Mouse (Mus musculus) limb, embryonic 15.5 days (tissue): ENCODE measurements around the gene Wfdc3. TPM values are rescaled to one million over a fixed set of nuclear protein-coding genes. Genes with fewer than 3 reads are reported as not detected.
A peak's percentile ranks its signal among the peaks of the same experiment; 100 is the strongest.

Experiments used
- ATAC-seq: fragments of 200-750 bp; cut with Nextera tagmentation; 2 replicates; pipeline ENCODE4 v1.8.0; 2017; ENCODE audit warnings: low read depth, moderate TSS enrichment; ENCODE audit not compliant: insufficient number of reproducible peaks, low FRiP score, low TSS enrichment
- H3K27ac ChIP-seq: fragments of 300-500 bp; sonication (generic); 2 replicates; pipeline ENCODE4 v1.5.1; 2015; ENCODE audit warnings: moderate library complexity, mild to moderate bottlenecking, inconsistent platforms
- H3K27me3 ChIP-seq: fragments of 300-500 bp; sonication (generic); 2 replicates; pipeline ENCODE4 v1.6.1; 2015; ENCODE audit warnings: inconsistent platforms
- H3K36me3 ChIP-seq: fragments of 300-500 bp; sonication (generic); 2 replicates; pipeline ENCODE4 v1.6.1; 2015; ENCODE audit warnings: inconsistent platforms
- H3K4me1 ChIP-seq: fragments of 300-500 bp; sonication (generic); 2 replicates; pipeline ENCODE4 v1.6.1; 2015; ENCODE audit warnings: inconsistent platforms
- H3K4me2 ChIP-seq: fragments of 300-500 bp; sonication (generic); 2 replicates; pipeline ENCODE4 v1.6.1; 2015; ENCODE audit warnings: mild to moderate bottlenecking, inconsistent platforms
- H3K4me3 ChIP-seq: fragments of 300-500 bp; sonication (generic); 2 replicates; pipeline ENCODE4 v1.5.1; 2015; ENCODE audit warnings: mild to moderate bottlenecking, inconsistent platforms
- H3K9ac ChIP-seq: fragments of 300-500 bp; sonication (generic); 2 replicates; pipeline ENCODE4 v1.6.1; 2015; ENCODE audit warnings: inconsistent platforms
- H3K9me3 ChIP-seq: fragments of 300-500 bp; sonication (generic); 2 replicates; pipeline ENCODE4 v1.6.1; 2016; ENCODE audit warnings: inconsistent platforms
- WGBS: fragments of 180-500 bp; shearing (Covaris S2); methylation state at CpG from one replicate; pipeline ENCODE4 v1.1.7; 2015; 5-methylcytosine and 5-hydroxymethylcytosine counted together
- polyA plus RNA-seq: library from polyadenylated mRNA; unstranded; fragments of >200 nt; fragmentation: Nextera tagmentation; extraction: Ambion mirVana; gene quantifications from 2 replicates; pipeline ENCODE4 v1.2.1, GENCODE M21; 2015

Wfdc3 gene
- polyA plus RNA-seq, 1 experiment from 2014 or later: 0.50 TPM

DNA sequence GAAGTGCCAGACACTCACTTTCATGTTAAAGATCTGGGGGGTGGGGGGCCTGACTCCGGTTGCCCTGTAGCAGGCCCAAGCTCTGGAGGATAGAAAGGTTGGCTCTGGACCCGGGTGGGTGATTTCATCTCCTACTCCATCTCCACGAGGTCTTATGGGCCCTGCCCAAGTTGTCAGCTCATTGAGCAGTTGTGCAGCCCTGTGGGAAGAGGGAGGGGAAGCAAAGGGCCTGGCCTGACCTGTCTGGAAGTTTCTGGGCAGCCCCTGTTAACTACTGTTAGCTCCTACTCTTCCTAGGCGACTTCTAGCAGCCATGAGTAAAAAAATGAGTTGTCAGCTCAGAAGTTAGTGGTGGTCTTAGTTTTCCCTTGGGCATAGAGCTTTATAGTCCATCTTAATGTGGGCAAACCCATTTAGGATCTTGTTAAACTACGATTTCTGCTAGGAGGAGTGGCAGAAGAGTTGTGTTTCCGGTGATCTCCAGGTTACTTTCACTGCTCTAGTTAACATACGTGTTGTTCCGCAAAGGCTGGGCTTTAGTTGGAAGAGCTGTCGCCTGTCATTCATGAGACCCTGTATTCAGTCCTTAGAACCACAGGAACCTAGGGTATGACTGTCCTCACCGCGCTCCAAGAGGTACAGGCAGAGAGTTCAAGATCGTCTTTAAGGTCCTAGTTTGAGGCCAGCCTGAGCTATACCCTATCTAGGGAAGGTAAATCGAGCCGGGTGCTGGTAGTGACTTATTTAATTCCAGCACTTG, 27.7 kb upstream of the Wfdc3 start:
- H3K9me3 ChIP-seq: no peaks in the 10 kb centered on the region
- peak overlapping the region; percentile 8; the same call in 1 of the 2 replicates for H3K27ac ChIP-seq
- H3K4me1 ChIP-seq: peaks cover 26% of the 10 kb centered on the region
- no peak overlapping the region for H3K4me3 ChIP-seq
- 74% methylated on average over 14 of the region's 14 CpGs for WGBS
- no peak for ATAC-seq
- H3K36me3 ChIP-seq: peaks cover 17% of the 10 kb centered on the region; the same call in 1 of the 2 replicates
- H3K9ac ChIP-seq: no peak overlapping the region
- no peaks in the 10 kb centered on the region for H3K27me3 ChIP-seq
- no peak overlapping the region for H3K4me2 ChIP-seq

DNA sequence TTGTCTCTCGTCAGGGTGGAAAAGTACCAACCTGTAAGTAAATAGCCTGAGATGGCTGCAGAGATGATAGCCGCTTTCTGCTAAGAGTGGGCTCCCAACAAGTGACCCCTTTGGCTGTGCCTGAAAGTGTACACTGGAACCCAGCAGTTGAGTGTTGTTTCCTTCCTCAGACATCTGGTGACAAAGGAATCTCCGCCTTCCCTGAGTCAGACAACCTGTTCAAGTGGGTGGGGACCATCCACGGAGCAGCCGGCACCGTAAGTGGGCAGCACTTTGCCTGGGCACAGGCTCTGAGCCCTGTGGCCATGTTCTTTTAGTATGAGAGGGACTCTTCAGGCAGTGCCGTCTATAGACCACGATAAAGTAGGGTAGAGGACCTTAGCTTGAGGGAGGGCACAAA, 25.4 kb upstream of the Wfdc3 start:
- peak overlapping the region; percentile 94 for H3K4me2 ChIP-seq
- 0 out of 2 replicates have a peak overlapping the region, but pooled peaks have one; percentile 2 for H3K9ac ChIP-seq
- 71% methylated on average over 8 of the region's 8 CpGs for WGBS
- H3K27me3 ChIP-seq: no peaks in the 10 kb centered on the region
- no peak for ATAC-seq
- peak overlapping the region; percentile 88 for H3K4me3 ChIP-seq
- no peaks in the 10 kb centered on the region for H3K9me3 ChIP-seq
- H3K27ac ChIP-seq: no peak overlapping the region
- peaks cover 40% of the 10 kb centered on the region for H3K36me3 ChIP-seq
- peaks cover 26% of the 10 kb centered on the region for H3K4me1 ChIP-seq

DNA sequence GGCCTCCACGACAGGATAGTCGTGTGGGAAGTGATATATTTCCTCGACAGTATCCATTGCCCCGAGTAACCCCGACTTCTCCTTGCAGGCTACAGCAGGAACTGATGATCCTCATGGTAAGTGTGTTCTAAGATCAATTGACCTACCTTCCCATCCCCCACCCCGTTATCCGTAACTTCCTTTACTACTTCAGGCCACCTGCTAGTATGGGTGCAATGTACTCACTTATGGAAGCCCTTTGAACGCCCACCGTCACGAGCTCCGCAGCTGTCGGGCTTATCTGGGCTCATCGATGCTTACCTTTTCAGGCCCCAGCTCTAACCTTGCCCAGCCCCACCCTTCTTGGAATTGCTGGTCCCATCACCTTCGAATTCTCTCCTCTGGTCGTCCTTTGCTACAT, 24.5 kb upstream of the Wfdc3 start:
- H3K27ac ChIP-seq: peak overlapping the region; percentile 43; the same call in 1 of the 2 replicates
- peak overlapping the region; percentile 88 for H3K4me3 ChIP-seq
- peaks cover 48% of the 10 kb centered on the region for H3K36me3 ChIP-seq
- peak overlapping the region; percentile 94 for H3K4me2 ChIP-seq
- H3K4me1 ChIP-seq: peaks cover 26% of the 10 kb centered on the region
- no peak for ATAC-seq
- peak overlapping the region; percentile 72 for H3K9ac ChIP-seq
- H3K9me3 ChIP-seq: no peaks in the 10 kb centered on the region
- WGBS: 2% methylated on average over 15 of the region's 15 CpGs
- H3K27me3 ChIP-seq: no peaks in the 10 kb centered on the region

DNA sequence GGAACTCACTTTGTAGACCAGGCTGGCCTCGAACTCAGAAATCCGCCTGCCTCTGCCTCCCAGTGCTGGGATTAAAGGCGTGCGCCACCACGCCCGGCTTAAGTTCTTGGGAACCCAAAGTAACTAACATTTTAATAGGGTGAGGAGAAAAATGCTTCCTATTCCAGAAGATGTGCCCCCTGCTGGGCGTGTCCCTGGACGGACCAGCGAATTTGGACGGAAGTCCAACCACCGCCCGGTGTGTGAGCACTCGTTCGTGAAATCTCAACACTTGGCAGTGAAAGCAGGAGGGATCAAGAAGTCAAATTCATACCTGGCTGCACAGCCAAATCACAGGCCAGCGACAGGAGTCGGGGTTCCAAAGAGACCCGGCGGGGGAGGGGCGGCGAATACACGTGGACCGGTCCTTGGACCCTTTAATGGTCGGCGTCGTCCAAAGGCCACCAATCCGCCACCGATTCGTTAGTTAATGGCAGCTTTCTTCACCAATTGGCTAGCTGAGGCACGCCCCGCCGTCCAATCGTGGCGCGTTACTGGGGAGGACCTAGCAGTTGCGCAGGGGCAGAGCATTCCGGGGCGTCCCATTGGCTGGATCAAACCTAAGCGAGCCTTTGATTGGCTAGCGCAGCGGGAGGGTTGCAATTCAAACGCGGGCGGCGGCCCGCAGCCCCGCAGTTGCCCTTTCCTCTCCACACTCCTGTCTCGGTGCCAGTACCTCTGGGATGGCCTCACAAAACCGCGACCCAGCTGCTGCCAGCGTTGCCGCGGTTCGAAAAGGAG, 23.7 kb upstream of the Wfdc3 start, which contains the start of gene Ube2c:
Ube2c (plus strand) TSS at position 641 of the 780 bp plus-strand sequence.
- Histone ChIP-seq H3K36me3 (peaks cover 56% of the 10 kb centered on the region), H3K4me2 (peak within 1 kb of the TSS; percentile 94), H3K9ac (peak within 1 kb of the TSS; percentile 72), H3K27ac (peak within 1 kb of the TSS; percentile 74), H3K4me3 (peak within 1 kb of the TSS; percentile 88), H3K9me3 (no peaks in the 10 kb centered on the region), H3K27me3 (no peaks in the 10 kb centered on the region), H3K4me1 (peaks cover 26% of the 10 kb centered on the region)
- WGBS: 2% methylated on average over 53 of the region's 53 CpGs
- peak; percentile 98 for ATAC-seq

DNA sequence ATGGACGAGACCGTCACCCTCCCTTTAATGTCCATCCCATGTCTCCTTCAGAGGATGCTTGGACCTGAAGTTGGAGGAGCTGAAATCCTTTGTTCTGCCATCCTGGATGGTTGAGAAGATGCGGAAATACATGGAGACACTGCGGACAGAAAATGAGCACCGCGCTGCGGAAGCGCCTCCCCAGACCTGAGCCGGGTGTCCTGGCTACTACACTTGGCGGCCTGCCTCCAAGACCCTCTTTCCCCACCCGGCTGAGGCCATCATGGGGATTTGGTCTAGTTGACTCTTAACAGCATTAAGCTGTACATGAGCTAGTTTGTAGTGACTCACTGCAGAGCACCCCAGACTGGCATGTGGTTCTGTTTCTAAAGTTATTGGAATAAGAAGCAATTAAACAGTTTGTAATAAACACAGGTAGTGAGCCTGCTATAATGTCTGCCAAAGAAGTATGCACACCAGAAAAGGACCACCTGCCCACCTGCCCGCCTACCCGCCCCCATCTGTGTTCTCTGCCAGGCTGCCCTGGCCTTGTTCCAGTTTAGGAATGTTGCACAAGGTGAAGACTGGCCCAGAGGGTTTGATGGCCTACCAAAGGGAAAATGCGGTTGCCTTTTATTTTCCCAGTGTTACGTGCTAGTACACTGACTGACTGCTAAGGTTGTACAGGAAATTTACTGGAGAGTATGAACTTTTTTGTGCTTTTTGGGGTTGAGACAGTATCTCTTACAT, 22.2 kb upstream of the Wfdc3 start:
- Histone ChIP-seq H3K9ac (no peak overlapping the region), H3K4me3 (no peak overlapping the region), H3K4me1 (peaks cover 26% of the 10 kb centered on the region), H3K9me3 (no peaks in the 10 kb centered on the region), H3K36me3 (peaks cover 61% of the 10 kb centered on the region), H3K27ac (0 out of 2 replicates have a peak overlapping the region, but pooled peaks have one; percentile 33), H3K27me3 (no peaks in the 10 kb centered on the region), H3K4me2 (no peak overlapping the region)
- WGBS: 82% methylated on average over 15 of the region's 15 CpGs
- ATAC-seq: no peak

DNA sequence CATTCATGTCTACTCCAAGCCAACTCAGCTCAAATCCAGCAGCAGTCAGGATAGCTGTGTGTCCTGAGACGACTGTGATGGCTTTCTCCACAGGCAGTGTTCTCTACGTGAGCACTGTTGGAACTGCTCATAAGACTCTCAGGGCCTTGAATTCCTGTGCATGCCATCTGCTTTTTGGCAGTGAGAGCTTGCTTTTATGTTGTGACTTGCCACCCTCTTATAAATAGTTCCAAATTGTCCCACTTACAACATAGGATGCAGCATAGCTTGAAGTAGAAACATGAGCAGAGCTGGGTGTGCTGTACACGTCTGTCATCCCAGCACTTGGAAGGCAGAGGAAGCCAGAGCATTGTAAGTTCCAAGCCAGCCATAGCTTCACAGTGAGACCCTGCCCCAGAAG, 20.1 kb upstream of the Wfdc3 start:
- peaks cover 70% of the 10 kb centered on the region for H3K36me3 ChIP-seq
- no peak overlapping the region for H3K4me2 ChIP-seq
- no peak overlapping the region for H3K4me3 ChIP-seq
- H3K9me3 ChIP-seq: no peaks in the 10 kb centered on the region
- no peak overlapping the region for H3K9ac ChIP-seq
- peaks cover 11% of the 10 kb centered on the region for H3K4me1 ChIP-seq
- no peak for ATAC-seq
- WGBS: 74% methylated on average over 3 of the region's 3 CpGs
- H3K27ac ChIP-seq: no peak overlapping the region
- H3K27me3 ChIP-seq: no peaks in the 10 kb centered on the region

DNA sequence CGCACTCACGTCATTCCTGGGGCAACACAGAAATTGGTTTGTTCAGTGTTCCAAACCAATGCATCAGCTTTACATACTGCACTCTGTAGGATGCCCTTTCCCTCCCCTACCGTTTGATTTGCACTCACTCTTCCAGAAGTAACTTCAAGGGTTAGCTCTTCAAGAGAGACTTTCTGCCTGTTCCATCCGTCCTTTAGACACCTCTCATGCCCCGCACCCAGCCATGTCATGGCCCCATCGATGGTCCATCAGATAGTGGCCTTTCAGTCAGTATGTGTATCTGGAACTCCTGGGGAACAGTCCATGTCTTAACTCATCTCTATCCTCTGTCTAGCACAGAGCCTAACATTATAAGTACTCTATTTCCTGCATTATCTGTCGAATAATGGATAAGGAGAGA, 16.9 kb upstream of the Wfdc3 start:
- H3K4me1 ChIP-seq: no peaks in the 10 kb centered on the region
- H3K9me3 ChIP-seq: no peaks in the 10 kb centered on the region
- no peak overlapping the region for H3K4me3 ChIP-seq
- no peak overlapping the region for H3K4me2 ChIP-seq
- ATAC-seq: no peak
- no peak overlapping the region for H3K27ac ChIP-seq
- H3K27me3 ChIP-seq: no peaks in the 10 kb centered on the region
- 91% methylated on average over 7 of the region's 7 CpGs for WGBS
- no peak overlapping the region for H3K9ac ChIP-seq
- H3K36me3 ChIP-seq: peaks cover 94% of the 10 kb centered on the region

DNA sequence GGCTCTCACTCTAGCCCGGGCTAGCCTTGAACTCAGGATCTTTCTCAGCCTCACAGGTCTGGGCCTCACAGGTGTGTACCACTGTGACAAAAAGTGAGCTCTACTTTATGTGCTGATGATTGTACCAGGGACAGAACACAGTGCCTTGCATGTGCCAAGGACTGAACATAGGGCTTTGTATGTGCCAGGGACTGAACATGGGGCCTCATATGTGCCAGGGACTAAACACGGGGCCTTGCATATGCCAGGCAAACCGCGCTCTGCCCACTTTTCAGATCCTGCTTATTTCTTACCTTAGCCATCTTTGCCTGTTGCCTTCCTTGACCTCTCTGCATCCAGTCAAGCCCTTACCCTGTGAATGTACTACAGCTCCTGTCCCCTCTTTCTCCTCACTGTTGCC, 16.2 kb upstream of the Wfdc3 start:
- ATAC-seq: no peak
- Histone ChIP-seq H3K27ac (no peak overlapping the region), H3K36me3 (peaks cover 94% of the 10 kb centered on the region), H3K4me2 (no peak overlapping the region), H3K9ac (no peak overlapping the region), H3K4me3 (no peak overlapping the region), H3K9me3 (no peaks in the 10 kb centered on the region), H3K27me3 (no peaks in the 10 kb centered on the region), H3K4me1 (no peaks in the 10 kb centered on the region)
- 92% methylated on average over 4 of the region's 4 CpGs for WGBS

DNA sequence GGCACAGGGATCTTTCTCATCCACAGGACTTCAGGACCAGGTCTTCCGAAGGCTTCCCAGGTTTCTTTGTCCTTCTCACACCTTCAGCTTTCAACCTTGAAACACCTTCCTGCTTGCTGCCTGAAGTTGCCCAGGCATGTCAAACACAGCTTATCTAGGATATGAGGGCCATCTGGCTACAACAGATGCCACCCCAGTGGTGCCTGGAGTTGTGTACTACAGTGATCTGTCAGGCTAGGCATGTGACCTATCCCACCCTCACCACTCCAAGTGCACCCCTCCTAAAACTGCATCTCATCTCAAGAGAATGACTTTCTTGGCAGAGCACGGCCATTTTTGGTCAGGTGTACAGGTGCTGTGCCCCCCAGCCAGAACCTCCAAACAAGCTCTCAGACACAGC, 15.8 kb upstream of the Wfdc3 start:
- no peaks in the 10 kb centered on the region for H3K4me1 ChIP-seq
- no peak for ATAC-seq
- H3K36me3 ChIP-seq: peaks cover 94% of the 10 kb centered on the region
- no peaks in the 10 kb centered on the region for H3K27me3 ChIP-seq
- no peak overlapping the region for H3K27ac ChIP-seq
- H3K9ac ChIP-seq: no peak overlapping the region
- no peak overlapping the region for H3K4me3 ChIP-seq
- WGBS: 90% methylated on average over 2 of the region's 2 CpGs
- H3K9me3 ChIP-seq: no peaks in the 10 kb centered on the region
- H3K4me2 ChIP-seq: no peak overlapping the region

DNA sequence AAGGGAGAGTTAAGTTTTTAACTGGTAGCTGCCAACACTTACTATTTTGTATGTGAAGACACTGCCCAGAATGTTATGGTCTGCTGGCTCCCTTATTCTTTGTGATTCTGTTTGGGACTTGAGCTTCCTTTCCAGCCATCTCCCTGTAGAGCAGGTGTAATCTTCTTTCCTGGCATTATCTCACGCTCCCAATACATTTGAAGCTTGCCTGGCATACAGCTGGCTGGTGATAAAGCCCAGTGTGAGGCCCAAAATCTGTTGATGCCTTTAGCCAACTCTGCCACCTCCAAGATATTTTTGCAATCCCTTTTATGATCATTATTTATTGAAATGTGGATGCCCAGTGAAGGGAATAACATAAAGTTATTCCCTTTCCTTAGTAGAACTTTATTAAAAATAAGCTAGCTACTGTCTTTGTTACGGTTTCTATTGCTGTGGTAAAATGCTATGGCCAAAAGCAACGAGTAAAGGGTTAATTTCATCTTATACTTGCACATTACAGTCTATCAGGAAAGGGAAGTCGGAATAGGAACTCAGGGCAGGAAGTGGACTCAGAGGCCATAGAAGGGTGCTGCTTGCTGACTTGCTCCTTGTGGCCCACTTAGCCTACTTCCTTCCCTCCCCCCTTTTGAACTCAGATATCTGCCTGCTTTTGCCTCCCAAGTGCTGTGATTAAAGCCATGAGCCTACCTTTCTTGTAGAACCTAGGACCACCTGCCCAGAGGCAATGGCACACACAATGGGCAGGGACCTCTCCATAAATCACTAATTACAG, 14.5 kb upstream of the Wfdc3 start:
- H3K4me2 ChIP-seq: no peak overlapping the region
- H3K4me1 ChIP-seq: no peaks in the 10 kb centered on the region
- peaks cover 94% of the 10 kb centered on the region for H3K36me3 ChIP-seq
- no peak overlapping the region for H3K27ac ChIP-seq
- H3K9me3 ChIP-seq: no peaks in the 10 kb centered on the region
- ATAC-seq: no peak
- WGBS: 88% methylated on average over 4 of the region's 4 CpGs
- H3K9ac ChIP-seq: no peak overlapping the region
- no peaks in the 10 kb centered on the region for H3K27me3 ChIP-seq
- no peak overlapping the region for H3K4me3 ChIP-seq

DNA sequence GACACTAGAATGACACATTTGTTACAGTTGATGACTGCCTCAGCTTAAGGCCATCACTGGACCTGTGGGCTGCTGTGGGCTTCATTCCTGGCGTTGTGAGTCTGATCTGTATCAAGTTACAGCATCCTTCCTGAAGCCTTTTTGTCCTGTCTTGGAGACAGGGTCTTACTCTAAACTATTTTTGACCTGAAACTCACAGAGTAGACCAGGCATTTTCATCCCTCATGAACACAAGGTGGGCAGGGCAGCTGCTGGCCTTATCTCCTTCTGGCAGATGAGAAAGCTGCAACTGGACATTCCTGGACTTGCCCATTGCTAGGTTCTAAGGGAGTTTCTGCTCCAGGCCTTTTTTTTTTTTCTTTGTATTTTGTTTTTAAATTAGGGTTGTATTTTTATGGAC, 13.0 kb upstream of the Wfdc3 start:
- Histone ChIP-seq H3K9ac (no peak overlapping the region), H3K4me2 (no peak overlapping the region), H3K4me1 (no peaks in the 10 kb centered on the region), H3K27ac (no peak overlapping the region), H3K36me3 (peaks cover 100% of the 10 kb centered on the region), H3K4me3 (no peak overlapping the region), H3K9me3 (no peaks in the 10 kb centered on the region), H3K27me3 (no peaks in the 10 kb centered on the region)
- WGBS: 66% methylated on average over 1 of the region's 1 CpGs
- no peak for ATAC-seq
